Mouse (Mus musculus): ENCODE data around the gene Eddm3b. TPM values are rescaled to one million over a fixed set of nuclear protein-coding genes. Genes with fewer than 3 reads are reported as not detected.

The Eddm3b gene
- not detected for total RNA-seq (2021)

GRCm38 (mm10) chr14:51113916-51114560, at the start of gene Eddm3b:
Gene Eddm3b, plus strand, starts transcription at chr14:51114426.
- intact Hi-C loops (cut with DNase I) = no loop called here
- DNase-seq = no peak

GRCm38 (mm10) chr14:51068956-51069355, 45.3 kb upstream of the Eddm3b start:
- intact Hi-C loops (cut with DNase I) = no loop called here

GRCm38 (mm10) chr14:51069617-51070016, 44.6 kb upstream of the Eddm3b start:
- DNase-seq = peak in 1 of 2 experiments; percentile 47
- intact Hi-C loops (cut with DNase I) = no loop called here

More at GRCm38 (mm10) chr14:51068956-51069355, 45.3 kb upstream of the Eddm3b start:
- no peak for DNase-seq

GRCm38 (mm10) chr14:51074335-51074734, 39.9 kb upstream of the Eddm3b start, which contains the start of gene Olfr750:
Gene Olfr750, minus strand, starts transcription at chr14:51074435.
- DNase-seq = no peak
- intact Hi-C loops (cut with DNase I) = no loop called here

- intact Hi-C loops (cut with DNase I) = no loop called here
- no peak for DNase-seq
These were observed 35.0 kb upstream of the Eddm3b start for GRCm38 (mm10) chr14:51079180-51079579.

- intact Hi-C loops (cut with DNase I) = no loop called here
- DNase-seq = no peak
These were observed 33.2 kb upstream of the Eddm3b start for GRCm38 (mm10) chr14:51081035-51081434.

GRCm38 (mm10) chr14:51082599-51083581, 31.3 kb upstream of the Eddm3b start:
- DNase-seq = peak; percentile 64 to 67
- intact Hi-C loops (cut with DNase I) = no loop called here

GRCm38 (mm10) chr14:51083805-51084204, 30.4 kb upstream of the Eddm3b start:
- no peak for DNase-seq
- intact Hi-C loops (cut with DNase I) = no loop called here

GRCm38 (mm10) chr14:51085086-51085485, 29.1 kb upstream of the Eddm3b start:
- no peak for DNase-seq
- intact Hi-C loops (cut with DNase I) = no loop called here

GRCm38 (mm10) chr14:51085911-51086310, 28.3 kb upstream of the Eddm3b start:
- no peak for DNase-seq
- intact Hi-C loops (cut with DNase I) = no loop called here

- no peak for DNase-seq
- intact Hi-C loops (cut with DNase I) = loop anchor here (2.0 kb wide), 1 partner anchor 281 kb away; the partner anchor contains the start of genes Ccnb1ip1 and Parp2
These were observed 26.5 kb upstream of the Eddm3b start for GRCm38 (mm10) chr14:51087762-51088161.

- intact Hi-C loops (cut with DNase I) = loop anchor here (2.0 kb wide), 1 partner anchor 282 kb away; the partner anchor contains the start of genes Ccnb1ip1 and Parp2
- peak; percentile 90 for DNase-seq
These were observed 25.9 kb upstream of the Eddm3b start for GRCm38 (mm10) chr14:51088166-51088969.

GRCm38 (mm10) chr14:51088970-51089673, 25.1 kb upstream of the Eddm3b start:
- intact Hi-C loops (cut with DNase I) = loop anchor here (1.0 to 2.0 kb wide), 2 partner anchors 24 to 282 kb away; partner anchors contain the start of genes Ccnb1ip1 and Parp2
- peak; percentile 98 for DNase-seq

- intact Hi-C loops (cut with DNase I) = loop anchor here (1.0 to 2.0 kb wide), 2 partner anchors 24 to 283 kb away; partner anchors contain the start of genes Ccnb1ip1 and Parp2
These were observed 24.6 kb upstream of the Eddm3b start for GRCm38 (mm10) chr14:51089674-51090076.

GRCm38 (mm10) chr14:51090077-51090781, 24.0 kb upstream of the Eddm3b start:
- intact Hi-C loops (cut with DNase I) = no loop called here

More at GRCm38 (mm10) chr14:51089674-51090076, 24.6 kb upstream of the Eddm3b start:
- no peak for DNase-seq

GRCm38 (mm10) chr14:51090921-51091900, 23.0 kb upstream of the Eddm3b start, which contains the start of the genes Rnase4 and Ang:
Gene Rnase4, plus strand, starts transcription at chr14:51091077.
Gene Ang, plus strand, starts transcription at chr14:51091150.
- intact Hi-C loops (cut with DNase I) = no loop called here
- DNase-seq = peak; percentile 72 to 76

More at GRCm38 (mm10) chr14:51090077-51090781, 24.0 kb upstream of the Eddm3b start:
- DNase-seq = peak; percentile 90 to 93

GRCm38 (mm10) chr14:51092073-51092620, 22.1 kb upstream of the Eddm3b start:
- intact Hi-C loops (cut with DNase I) = no loop called here
- peak; percentile 12 to 15 for DNase-seq

Data from heart, postnatal 10 days (tissue).